Mouse (Mus musculus): ENCODE measurements around the gene Tsen34. TPM values are rescaled to one million over a fixed set of nuclear protein-coding genes. Genes with fewer than 3 reads are reported as not detected.
"Not testable (repeated sequence)": the region's sequence is repeated elsewhere in the genome, so short reads cannot be mapped to it uniquely, and the experiment has no call there.

Gene Tsen34
- polyA plus RNA-seq, 1 experiment from 2014 or later, result 212 TPM

GRCm38 (mm10) chr7:3707027-3707426, 14.4 kb downstream of the Tsen34 start:
- no peak overlapping the region for H3K4me3 ChIP-seq
- H3K4me1 ChIP-seq, result peaks cover 22% of the 10 kb centered on the region
- ATAC-seq (ENCODE audit: low FRiP score, low read depth), result no peak
- H3K9ac ChIP-seq (replicated peaks), result no peak overlapping the region
- H3K27ac ChIP-seq (replicated peaks), result 0 out of 2 replicates have a peak overlapping the region, but pooled peaks have one; percentile 20
- no peaks in the 10 kb centered on the region for H3K9me3 ChIP-seq
- WGBS, result 76% methylated on average over 4 of the region's 4 CpGs
- no peaks in the 10 kb centered on the region for H3K27me3 ChIP-seq
- H3K36me3 ChIP-seq, result peaks cover 24% of the 10 kb centered on the region
- H3K4me2 ChIP-seq (replicated peaks), result 0 out of 2 replicates have a peak overlapping the region, but pooled peaks have one; percentile 1

- H3K27ac ChIP-seq (replicated peaks), result no peak overlapping the region
- H3K4me2 ChIP-seq (replicated peaks), result no peak overlapping the region
- WGBS, result 22% methylated on average over 7 of the region's 7 CpGs
- H3K9me3 ChIP-seq, result no peaks in the 10 kb centered on the region
- H3K36me3 ChIP-seq, result peaks cover 24% of the 10 kb centered on the region
- H3K4me1 ChIP-seq, result peaks cover 22% of the 10 kb centered on the region
- H3K4me3 ChIP-seq, result no peak overlapping the region
- no peak overlapping the region for H3K9ac ChIP-seq (replicated peaks)
- no peak for ATAC-seq (ENCODE audit: low FRiP score, low read depth)
- H3K27me3 ChIP-seq, result no peaks in the 10 kb centered on the region
These were observed 15.1 kb downstream of the Tsen34 start for GRCm38 (mm10) chr7:3707568-3708413.

- not testable (repeated sequence) for H3K27me3 ChIP-seq; H3K4me2 ChIP-seq (replicated peaks); H3K9ac ChIP-seq (replicated peaks); ATAC-seq (ENCODE audit: low FRiP score, low read depth); H3K4me3 ChIP-seq; H3K9me3 ChIP-seq; H3K27ac ChIP-seq (replicated peaks)
- WGBS, result 38% methylated on average over 5 of the region's 5 CpGs
- peaks cover 24% of the 10 kb centered on the region for H3K36me3 ChIP-seq
- H3K4me1 ChIP-seq, result peaks cover 22% of the 10 kb centered on the region
These were observed 15.9 kb downstream of the Tsen34 start for GRCm38 (mm10) chr7:3708447-3708980.

DNA sequence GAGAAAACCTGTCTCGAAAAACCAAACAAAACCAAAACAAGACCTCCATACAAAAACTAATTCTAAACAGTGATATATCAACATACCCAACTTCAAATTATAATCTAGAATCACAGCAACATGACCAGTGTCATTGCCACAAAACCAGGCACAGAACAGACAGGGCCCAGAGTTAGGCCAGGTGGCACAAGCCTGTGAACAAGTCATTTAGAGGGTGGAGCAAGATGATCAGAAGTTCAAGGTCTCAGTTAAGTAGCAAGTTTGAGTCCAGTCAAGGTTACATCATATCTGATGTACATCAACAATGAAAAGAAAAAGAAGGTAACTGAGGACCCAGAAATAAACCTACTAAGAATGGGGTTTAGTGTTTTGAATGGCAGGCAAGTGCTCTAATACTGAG, 16.3 kb downstream of the Tsen34 start:
- 82% methylated on average over 1 of the region's 1 CpGs for WGBS
- H3K27ac ChIP-seq (replicated peaks), result no peak overlapping the region
- H3K4me3 ChIP-seq, result no peak overlapping the region
- H3K9ac ChIP-seq (replicated peaks), result no peak overlapping the region
- peaks cover 22% of the 10 kb centered on the region for H3K4me1 ChIP-seq
- ATAC-seq (ENCODE audit: low FRiP score, low read depth), result no peak
- no peaks in the 10 kb centered on the region for H3K27me3 ChIP-seq
- peaks cover 24% of the 10 kb centered on the region for H3K36me3 ChIP-seq
- no peak overlapping the region for H3K4me2 ChIP-seq (replicated peaks)
- no peaks in the 10 kb centered on the region for H3K9me3 ChIP-seq

DNA sequence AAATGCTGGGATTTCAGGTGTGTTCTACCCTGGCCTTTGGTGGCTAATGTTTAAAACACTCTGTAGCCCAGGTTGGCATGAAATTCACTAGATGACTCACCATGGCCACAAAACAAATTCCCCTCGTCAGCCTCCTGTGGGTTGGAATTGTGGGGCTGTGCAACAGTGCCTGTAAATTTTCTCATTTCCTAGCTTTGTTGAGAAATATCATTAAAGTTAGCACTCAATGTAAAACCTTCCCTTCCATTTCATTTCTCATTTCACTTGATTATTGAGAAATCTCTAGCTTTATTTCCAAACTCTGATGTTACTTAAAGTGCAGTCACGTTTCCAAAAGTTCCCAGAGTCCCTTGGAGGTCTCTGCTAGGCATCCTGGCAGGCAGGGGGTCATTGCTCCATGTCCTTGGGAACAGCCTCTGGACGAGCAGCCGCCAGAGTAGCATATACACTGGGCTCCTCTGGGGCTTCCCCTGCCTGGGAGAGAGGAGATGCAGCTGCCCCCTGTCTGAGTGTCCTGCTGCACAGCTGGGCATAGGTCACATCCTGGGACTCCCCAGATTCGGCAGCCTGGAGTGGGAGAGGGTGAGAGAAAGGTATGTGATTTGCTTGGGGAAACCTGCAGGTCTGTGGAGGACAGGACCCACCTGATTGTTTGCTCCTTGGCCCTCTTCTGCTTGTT, 19.7 kb downstream of the Tsen34 start:
- H3K4me1 ChIP-seq, result no peaks in the 10 kb centered on the region
- no peak overlapping the region for H3K9ac ChIP-seq (replicated peaks)
- H3K9me3 ChIP-seq, result no peaks in the 10 kb centered on the region
- 46% methylated on average over 5 of the region's 5 CpGs for WGBS
- H3K36me3 ChIP-seq, result peaks cover 8% of the 10 kb centered on the region
- H3K4me2 ChIP-seq (replicated peaks), result no peak overlapping the region
- no peaks in the 10 kb centered on the region for H3K27me3 ChIP-seq
- H3K4me3 ChIP-seq, result no peak overlapping the region
- no peak overlapping the region for H3K27ac ChIP-seq (replicated peaks)
- ATAC-seq (ENCODE audit: low FRiP score, low read depth), result no peak

- no peaks in the 10 kb centered on the region for H3K27me3 ChIP-seq
- no peak overlapping the region for H3K4me3 ChIP-seq
- H3K27ac ChIP-seq (replicated peaks), result no peak overlapping the region
- H3K4me2 ChIP-seq (replicated peaks), result no peak overlapping the region
- no peak for ATAC-seq (ENCODE audit: low FRiP score, low read depth)
- WGBS, result 78% methylated on average over 1 of the region's 1 CpGs
- no peaks in the 10 kb centered on the region for H3K36me3 ChIP-seq
- no peaks in the 10 kb centered on the region for H3K9me3 ChIP-seq
- H3K4me1 ChIP-seq, result no peaks in the 10 kb centered on the region
- H3K9ac ChIP-seq (replicated peaks), result no peak overlapping the region
These were observed 22.6 kb downstream of the Tsen34 start for GRCm38 (mm10) chr7:3715249-3715648.

DNA sequence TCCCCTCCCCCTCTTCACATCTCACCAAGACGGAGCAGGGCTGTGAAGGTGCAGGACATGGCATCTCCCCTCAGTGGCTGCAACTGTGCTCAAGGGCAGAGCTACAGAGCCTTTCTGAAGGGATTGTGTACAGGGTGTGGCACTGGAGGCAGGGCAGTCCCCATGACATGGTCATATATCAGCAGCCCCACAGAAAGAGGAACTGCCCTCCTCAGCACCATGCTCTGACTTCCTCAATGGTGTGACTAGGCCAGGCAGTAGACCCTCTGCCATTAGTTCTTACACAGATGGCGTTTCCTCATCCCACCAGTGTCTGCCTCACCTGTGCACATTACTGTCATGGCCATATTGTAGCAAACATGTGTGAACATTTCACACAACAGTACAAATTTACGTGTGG, 27.6 kb downstream of the Tsen34 start, which contains the start of gene Pirb:
Gene Pirb (minus strand): TSS at position 124 of the 400 bp plus-strand sequence.
- H3K4me2 ChIP-seq (replicated peaks); H3K9me3 ChIP-seq; H3K36me3 ChIP-seq; H3K9ac ChIP-seq (replicated peaks); ATAC-seq (ENCODE audit: low FRiP score, low read depth); H3K27ac ChIP-seq (replicated peaks); H3K4me1 ChIP-seq; H3K4me3 ChIP-seq; H3K27me3 ChIP-seq: not testable (repeated sequence)
- 67% methylated on average over 1 of the region's 3 CpGs for WGBS

GRCm38 (mm10) chr7:3725459-3725858, 32.8 kb downstream of the Tsen34 start:
- not testable (repeated sequence) for ATAC-seq (ENCODE audit: low FRiP score, low read depth); H3K27ac ChIP-seq (replicated peaks); H3K27me3 ChIP-seq; H3K9ac ChIP-seq (replicated peaks); H3K4me1 ChIP-seq; H3K9me3 ChIP-seq; H3K4me2 ChIP-seq (replicated peaks); H3K36me3 ChIP-seq; H3K4me3 ChIP-seq

GRCm38 (mm10) chr7:3732675-3733074, 40.0 kb downstream of the Tsen34 start:
- H3K4me3 ChIP-seq; H3K9me3 ChIP-seq; H3K9ac ChIP-seq (replicated peaks); H3K27me3 ChIP-seq; H3K36me3 ChIP-seq; ATAC-seq (ENCODE audit: low FRiP score, low read depth); H3K4me1 ChIP-seq; H3K4me2 ChIP-seq (replicated peaks); H3K27ac ChIP-seq (replicated peaks): not testable (repeated sequence)
- WGBS, result no CpG with 5 or more reads among the region's 1 CpGs

Small RNA genes lying within 50 kb of the gene (microRNA-seq; reads per million reads assigned to microRNA genes)
- gene Mir3572, result 2.3 reads per million, percentile 2 among the genes with 10 or more reads in this experiment

Other genes with a start within 250 kb of the Tsen34 start
- gene Tarm1, start 190.2 kb upstream of the Tsen34 start, polyA plus RNA-seq (2016; fragmentation: Nextera tagmentation; extraction: Ambion mirVana), result not detected in 2 replicates
- gene Oscar, start 76.7 kb upstream of the Tsen34 start, polyA plus RNA-seq (2016; fragmentation: Nextera tagmentation; extraction: Ambion mirVana), result 0.22 TPM in 1 of 2 replicates, not detected in the other
- gene Ndufa3, start 75.5 kb upstream of the Tsen34 start, polyA plus RNA-seq (2016; fragmentation: Nextera tagmentation; extraction: Ambion mirVana), result 341 and 342 TPM in 2 replicates
- gene Tfpt, start 62.9 kb upstream of the Tsen34 start, polyA plus RNA-seq (2016; fragmentation: Nextera tagmentation; extraction: Ambion mirVana), result 29.9 and 37.1 TPM in 2 replicates
- 121 and 131 TPM in 2 replicates for gene Prpf31, start 62.9 kb upstream of the Tsen34 start, polyA plus RNA-seq (2016; fragmentation: Nextera tagmentation; extraction: Ambion mirVana)
- gene Cnot3, start 47.6 kb upstream of the Tsen34 start, polyA plus RNA-seq (2016; fragmentation: Nextera tagmentation; extraction: Ambion mirVana), result 59.5 and 67.5 TPM in 2 replicates
- gene Leng1, start 27.0 kb upstream of the Tsen34 start, polyA plus RNA-seq (2016; fragmentation: Nextera tagmentation; extraction: Ambion mirVana), result 23.1 and 25.6 TPM in 2 replicates
- gene Tmc4, start 15.3 kb upstream of the Tsen34 start, polyA plus RNA-seq (2016; fragmentation: Nextera tagmentation; extraction: Ambion mirVana), result 2.8 and 3.1 TPM in 2 replicates
- 37.9 and 42.6 TPM in 2 replicates for gene Mboat7, start 660 bp downstream of the Tsen34 start, polyA plus RNA-seq (2016; fragmentation: Nextera tagmentation; extraction: Ambion mirVana)
- gene Rps9, start 11.1 kb downstream of the Tsen34 start, polyA plus RNA-seq (2016; fragmentation: Nextera tagmentation; extraction: Ambion mirVana), result 1,015 and 1,051 TPM in 2 replicates
- 0.15 and 0.22 TPM in 2 replicates for gene Pirb, start 27.5 kb downstream of the Tsen34 start, polyA plus RNA-seq (2016; fragmentation: Nextera tagmentation; extraction: Ambion mirVana)
- gene Gm15448, start 132.8 kb downstream of the Tsen34 start, polyA plus RNA-seq (2016; fragmentation: Nextera tagmentation; extraction: Ambion mirVana), result not detected in 2 replicates
- not detected in 2 replicates for gene Pira2, start 152.2 kb downstream of the Tsen34 start, polyA plus RNA-seq (2016; fragmentation: Nextera tagmentation; extraction: Ambion mirVana)
- not detected in 2 replicates for gene Gm14548, start 205.3 kb downstream of the Tsen34 start, polyA plus RNA-seq (2016; fragmentation: Nextera tagmentation; extraction: Ambion mirVana)
- not detected in 2 replicates for gene Lilra6, start 222.6 kb downstream of the Tsen34 start, polyA plus RNA-seq (2016; fragmentation: Nextera tagmentation; extraction: Ambion mirVana)